Mouse (Mus musculus) liver (tissue): ENCODE data around the gene Vmn2r18.

Experiments
- DNase-seq: peaks from one replicate; pipeline ENCODE4 v3.0.0-alpha.2; 2020; ENCODE audit warnings: mixed read lengths

Vmn2r18 gene

DNA sequence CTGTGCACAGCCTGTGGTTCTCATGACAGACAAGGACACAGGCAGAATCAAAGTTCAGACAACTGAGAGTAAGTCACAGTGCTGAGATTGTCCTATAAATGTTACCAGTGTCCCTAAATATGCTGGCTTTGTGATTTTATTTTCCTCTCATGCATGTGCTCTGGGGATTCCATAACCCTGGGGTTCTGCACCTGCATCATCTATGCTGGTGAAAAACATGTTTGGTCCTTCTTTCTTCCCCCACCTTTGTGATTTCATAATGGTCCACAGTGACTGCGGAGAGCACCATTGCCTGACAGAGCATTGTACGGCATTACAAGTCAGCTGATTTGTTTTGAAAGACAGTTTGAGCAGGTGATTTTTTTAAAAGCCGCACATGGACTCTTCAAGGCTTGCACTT lies at the start of gene Vmn2r18:
Gene Vmn2r18, minus strand, starts transcription at position 101 of the 400 bp plus-strand sequence.
- DNase-seq, result no peak

DNA sequence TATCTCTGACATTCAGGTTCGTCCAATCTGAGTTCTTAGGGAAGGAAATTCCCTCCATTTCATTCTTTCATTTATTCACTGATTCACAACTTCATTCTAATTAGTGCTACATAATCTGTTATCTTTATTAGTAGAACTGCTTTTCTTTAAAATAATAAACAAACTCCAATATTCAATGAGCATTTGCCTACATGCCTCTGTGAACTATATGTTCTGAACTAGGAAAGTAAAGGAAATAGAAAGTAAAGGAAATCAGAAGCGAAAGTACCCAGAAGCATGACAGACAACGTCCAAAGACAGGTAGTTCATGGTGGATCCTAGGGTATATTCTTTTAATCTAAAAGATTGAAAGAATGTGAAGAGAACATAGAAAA lies 45.6 kb upstream of the Vmn2r18 start:
- DNase-seq, result no peak

DNA sequence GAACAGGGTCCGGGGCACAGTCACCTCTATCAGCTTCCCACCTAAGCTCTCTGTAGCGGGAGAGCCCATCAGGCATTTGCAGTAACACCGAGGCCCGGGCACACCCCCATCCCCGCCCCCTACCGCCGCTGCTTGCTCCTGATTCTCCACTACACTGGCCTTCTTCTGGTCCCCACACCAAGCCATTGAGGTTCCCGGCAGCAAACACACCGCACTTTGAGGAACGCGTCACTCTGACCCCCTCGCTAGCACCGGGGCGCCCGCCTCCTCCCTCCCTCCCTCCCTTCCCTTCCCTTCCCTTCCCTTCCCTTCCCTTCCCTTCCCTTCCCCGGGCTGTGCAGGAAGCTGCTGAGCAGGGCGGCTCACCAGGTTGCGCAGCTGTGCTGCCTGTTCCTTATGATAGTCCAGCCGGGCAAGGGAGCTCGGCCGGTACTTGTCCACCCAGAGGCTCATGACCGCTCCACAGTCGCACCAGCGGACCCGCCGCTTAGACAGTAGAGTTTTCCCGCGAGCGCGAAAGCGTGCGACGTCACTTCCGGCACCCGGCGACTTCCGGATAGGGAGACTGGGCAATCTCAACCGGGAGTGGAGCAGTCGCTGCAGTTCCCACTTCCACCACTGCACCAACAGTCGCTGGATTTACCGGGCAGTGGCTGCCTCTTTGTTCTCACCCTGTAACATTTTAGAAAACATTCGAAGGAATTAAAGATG lies 45.0 kb upstream of the Vmn2r18 start, which contains the start of gene Rfc3:
Gene Rfc3, minus strand, starts transcription at position 543 of the 711 bp plus-strand sequence.
- DNase-seq, result peak; percentile 93

- peak; percentile 37 for DNase-seq
Observed at GRCm38 (mm10) chr5:151644845-151645244, 39.0 kb upstream of the Vmn2r18 start.

DNA sequence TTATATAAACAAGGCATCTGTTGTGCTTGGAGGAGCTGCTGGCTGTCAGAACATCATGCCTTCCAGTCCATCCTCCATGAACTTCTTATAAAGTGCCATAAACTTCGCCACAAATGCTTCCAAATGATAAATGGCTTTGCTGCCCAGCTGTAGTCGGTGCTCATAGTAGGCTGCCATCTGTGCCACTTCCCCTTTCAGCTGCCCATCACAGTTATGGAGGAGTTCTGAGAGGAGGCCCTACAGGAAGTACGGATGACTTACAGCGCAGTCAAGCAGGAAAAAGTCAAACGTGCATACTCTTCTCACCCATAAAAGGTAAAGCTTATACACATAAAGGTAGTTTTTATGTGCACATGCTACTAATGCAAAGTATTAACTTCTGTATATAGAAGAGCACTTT lies 37.0 kb upstream of the Vmn2r18 start:
- DNase-seq, result no peak

DNA sequence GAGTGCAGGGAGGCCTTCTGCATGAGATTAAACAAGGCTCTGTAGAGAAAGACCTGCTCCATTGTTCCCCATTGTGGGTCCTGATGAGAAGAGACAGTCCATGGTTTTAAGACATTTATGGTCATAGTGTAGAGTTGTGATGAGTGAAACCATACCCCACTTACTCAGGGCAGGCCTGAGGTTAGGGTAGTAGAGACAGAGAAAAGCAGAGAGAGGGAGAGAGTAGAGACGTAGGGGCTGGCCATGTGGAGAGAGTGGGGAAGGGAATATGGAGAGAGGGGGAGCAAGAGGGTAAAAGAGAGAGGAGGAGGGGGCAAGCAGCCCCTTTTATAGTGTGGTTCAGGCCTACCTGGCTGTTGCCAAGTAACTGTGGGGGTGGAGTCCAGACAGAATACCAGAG lies 36.3 kb upstream of the Vmn2r18 start:
- no peak for DNase-seq

GRCm38 (mm10) chr5:151601696-151602095 lies 4.1 kb downstream of the Vmn2r18 start:
- no peak for DNase-seq
